11 mouse cellular contexts compared by ENCODE assay signal in genomic region chr6:23728620-23729019, GRCm38 (mm10).
"Had no signal": no experiment of that assay in that cellular context is flagged by ENCODE, and none has a peak within 500 bp of the region (broad histone marks: within the 10 kb centered on the region; RNA-seq: fewer than 3 reads in every experiment).

No protein-coding gene starts in this region.

- H3K9ac ChIP-seq: liver, embryonic 15.5 days; midbrain, embryonic 13.5 days had no signal

- H3K4me1 ChIP-seq: liver, embryonic 15.5 days had no signal

- H3K27me3 ChIP-seq: liver, embryonic 15.5 days; midbrain, embryonic 13.5 days had no signal

- H3K9me3 ChIP-seq: limb, embryonic 10.5 days; liver, embryonic 15.5 days; midbrain, embryonic 13.5 days had no signal

- H3K4me2 ChIP-seq: liver, embryonic 11.5 days; liver, embryonic 15.5 days; midbrain, embryonic 13.5 days had no signal

- H3K27ac ChIP-seq: limb, embryonic 10.5 days; liver, embryonic 15.5 days; midbrain, embryonic 13.5 days; stomach, postnatal 0 days had no signal

- ATAC-seq: inflammation-experienced regulatory T-cells, adult 6 months; intestine, postnatal 0 days; lung, postnatal 0 days; midbrain, embryonic 13.5 days had no signal

- H3K4me3 ChIP-seq: limb, embryonic 10.5 days; liver, embryonic 15.5 days; midbrain, embryonic 13.5 days had no signal

- H3K36me3 ChIP-seq: limb, embryonic 10.5 days; liver, embryonic 15.5 days; midbrain, embryonic 13.5 days had no signal

- DNase-seq: lung, adult 2 months; lung, postnatal 36 days; thymus, postnatal 4 days had no signal
